Mouse (Mus musculus) heart, embryonic 10.5 days (tissue): Measurements from ENCODE around the gene Ptprt. TPM values are rescaled to one million over a fixed set of nuclear protein-coding genes. Genes with fewer than 3 reads are reported as not detected.

Source experiments
- DNase-seq: peaks from one replicate; pipeline ENCODE4 v3.0.0-alpha.2; 2017; ENCODE audit warnings: low spot score
- H3K27ac ChIP-seq: fragments of 300-500 bp; sonication (generic); 2 replicates; pipeline ENCODE4 v1.5.1; 2016; ENCODE audit warnings: mild to moderate bottlenecking
- H3K27me3 ChIP-seq: fragments of 300-500 bp; sonication (generic); 2 replicates; pipeline ENCODE4 v1.6.1; 2016; ENCODE audit warnings: mild to moderate bottlenecking; ENCODE audit not compliant: poor library complexity, insufficient read depth, severe bottlenecking
- H3K36me3 ChIP-seq: fragments of 300-500 bp; sonication (generic); 2 replicates; pipeline ENCODE4 v1.6.1; 2016; ENCODE audit warnings: mild to moderate bottlenecking, moderate library complexity
- H3K4me1 ChIP-seq: fragments of 300-500 bp; sonication (generic); 2 replicates; pipeline ENCODE4 v1.6.1; 2016; ENCODE audit warnings: mild to moderate bottlenecking
- H3K4me3 ChIP-seq: fragments of 300-500 bp; sonication (generic); 2 replicates; pipeline ENCODE4 v1.5.1; 2016; ENCODE audit warnings: mild to moderate bottlenecking, moderate library complexity
- H3K9me3 ChIP-seq: fragments of 300-500 bp; sonication (generic); 2 replicates; pipeline ENCODE4 v1.6.1; 2016; ENCODE audit warnings: mild to moderate bottlenecking, moderate library complexity
- WGBS: fragments of 180-500 bp; shearing (Covaris S2); methylation state at CpG from one replicate; pipeline ENCODE4 v1.1.7; 2016; 5-methylcytosine and 5-hydroxymethylcytosine counted together
- polyA plus RNA-seq: library from polyadenylated mRNA; unstranded; fragments of >200 nt; fragmentation: Nextera tagmentation; extraction: Ambion mirVana; gene quantifications from 2 replicates; pipeline ENCODE4 v1.2.1, GENCODE M21; 2016

Gene Ptprt
- polyA plus RNA-seq, 1 experiment from 2014 or later = 0.51 TPM

DNA sequence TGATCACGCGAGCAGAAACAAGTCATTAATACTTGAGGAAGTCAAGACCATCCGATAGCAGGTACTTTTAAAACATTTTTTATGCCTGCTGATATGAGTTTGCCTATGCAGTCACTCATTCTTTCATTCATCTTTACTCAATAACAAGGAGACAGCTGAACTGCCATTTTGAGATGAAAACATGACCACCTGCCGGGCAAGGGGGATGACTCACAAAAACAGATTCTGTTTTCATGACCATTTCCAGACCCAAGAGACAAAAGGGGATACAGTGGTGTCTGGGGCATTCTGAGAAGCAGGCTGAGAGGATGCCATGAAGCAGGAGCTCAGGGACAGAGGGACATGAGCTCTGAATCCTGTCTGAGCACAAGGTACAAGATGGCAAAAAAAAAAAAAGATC is 6.5 kb downstream of the Ptprt start:
- Histone ChIP-seq H3K4me3 (no peak overlapping the region), H3K27me3 (peaks cover 25% of the 10 kb centered on the region), H3K36me3 (no peaks in the 10 kb centered on the region), H3K27ac (no peak overlapping the region), H3K9me3 (no peaks in the 10 kb centered on the region), H3K4me1 (no peaks in the 10 kb centered on the region)
- WGBS = 85% methylated on average over 4 of the region's 4 CpGs
- DNase-seq = no peak

DNA sequence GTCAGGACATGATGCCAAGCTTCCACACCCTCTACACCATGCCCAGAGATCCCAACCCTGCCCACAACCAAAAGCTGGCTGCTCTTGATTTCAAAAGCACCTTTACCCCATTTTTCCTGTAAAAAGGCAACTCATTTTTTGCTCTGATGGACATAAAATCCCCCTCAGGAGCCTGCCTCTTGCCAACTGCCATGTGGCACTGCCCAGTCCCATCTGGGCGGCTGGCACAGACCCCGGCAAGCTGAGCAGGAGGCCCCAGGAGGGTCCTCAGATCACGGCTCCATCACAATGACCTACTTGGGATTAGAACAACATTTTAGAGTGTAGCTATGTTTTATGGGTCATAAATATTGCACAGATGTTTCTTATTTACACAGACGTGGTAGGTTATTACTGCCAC is 22.3 kb downstream of the Ptprt start:
- no peak for DNase-seq
- Histone ChIP-seq H3K4me1 (0 out of 2 replicates have a peak, but pooled peaks cover 4% of the 10 kb centered on the region), H3K27ac (no peak overlapping the region), H3K27me3 (no peaks in the 10 kb centered on the region), H3K36me3 (no peaks in the 10 kb centered on the region), H3K4me3 (no peak overlapping the region), H3K9me3 (no peaks in the 10 kb centered on the region)
- 79% methylated on average over 4 of the region's 4 CpGs for whole genome bisulfite sequencing

DNA sequence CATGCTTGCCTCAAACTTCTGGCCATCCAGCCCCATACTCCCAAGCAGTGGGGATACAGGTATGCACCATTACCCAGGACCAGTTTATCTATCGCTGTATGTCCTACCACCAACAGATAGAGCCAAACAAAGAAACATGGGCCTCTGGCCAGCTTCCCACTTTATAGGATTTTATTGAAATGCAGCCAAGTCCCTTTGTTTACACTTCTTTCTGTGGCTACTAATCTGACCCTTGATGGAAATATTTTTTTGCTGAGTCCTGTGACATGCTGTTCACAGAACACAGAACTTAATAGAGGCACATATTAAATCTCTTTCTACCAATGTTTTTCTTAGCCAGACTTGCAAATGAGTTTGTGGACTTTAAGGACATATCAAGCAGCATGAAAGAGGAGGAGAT is 23.4 kb downstream of the Ptprt start:
- H3K9me3 ChIP-seq = no peaks in the 10 kb centered on the region
- 0 out of 2 replicates have a peak, but pooled peaks cover under 1% of the 10 kb centered on the region for H3K4me1 ChIP-seq
- H3K36me3 ChIP-seq = no peaks in the 10 kb centered on the region
- H3K27me3 ChIP-seq = no peaks in the 10 kb centered on the region
- no peak overlapping the region for H3K4me3 ChIP-seq
- DNase-seq = no peak
- 70% methylated on average over 1 of the region's 1 CpGs for WGBS
- H3K27ac ChIP-seq = no peak overlapping the region

DNA sequence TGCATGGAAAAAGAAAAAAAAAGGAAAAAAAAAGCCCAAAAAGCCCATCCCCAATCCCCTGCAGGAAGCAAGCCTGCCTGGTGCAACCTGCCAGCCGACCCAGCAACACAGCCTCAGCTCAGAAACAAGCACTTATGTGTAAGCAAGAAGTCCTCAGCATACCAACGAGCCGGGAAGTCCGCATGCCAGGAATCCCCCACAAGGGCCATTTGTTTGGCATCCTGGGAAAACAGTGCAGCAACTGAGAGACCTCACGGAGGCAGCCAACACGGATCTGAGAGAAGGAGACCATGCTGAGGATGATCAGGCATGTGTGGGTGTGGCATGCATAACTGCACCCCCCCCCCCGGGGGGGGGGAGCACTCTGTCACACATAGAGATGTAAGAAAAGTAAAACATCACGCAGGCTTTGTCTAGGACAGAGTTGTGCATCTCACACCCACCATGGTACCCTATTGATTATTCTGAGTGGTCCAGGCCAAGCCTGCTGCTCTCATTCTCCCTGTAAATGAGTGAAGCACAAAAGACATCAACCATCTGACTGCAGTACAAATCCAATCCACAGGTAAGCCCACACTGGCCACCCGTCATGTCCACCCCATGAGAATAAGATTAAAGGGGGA is 24.4 kb downstream of the Ptprt start:
- Histone ChIP-seq H3K4me1 (no peaks in the 10 kb centered on the region), H3K27me3 (no peaks in the 10 kb centered on the region), H3K4me3 (no peak overlapping the region), H3K36me3 (no peaks in the 10 kb centered on the region), H3K27ac (no peak overlapping the region), H3K9me3 (no peaks in the 10 kb centered on the region)
- WGBS = 49% methylated on average over 9 of the region's 9 CpGs
- DNase-seq = no peak

DNA sequence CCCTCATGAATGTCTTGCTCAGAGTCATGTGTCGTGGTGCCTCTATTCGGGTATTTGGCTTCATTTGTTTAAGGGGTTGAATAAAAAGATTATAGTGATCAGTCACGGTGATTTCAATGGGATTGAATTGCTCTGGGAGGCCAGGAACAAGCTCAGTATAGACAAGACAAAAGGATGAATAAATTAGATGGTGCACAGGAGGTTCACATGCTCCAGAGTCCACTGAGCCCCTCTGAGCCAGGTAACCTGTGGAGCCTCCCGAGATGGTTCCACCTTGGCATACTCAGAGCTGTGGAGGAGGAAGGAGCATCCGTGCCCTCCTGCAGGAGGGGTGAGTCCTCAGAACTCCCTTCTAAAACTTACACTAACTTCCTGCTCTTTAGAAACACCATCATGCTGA is 26.0 kb downstream of the Ptprt start:
- Histone ChIP-seq H3K27me3 (no peaks in the 10 kb centered on the region), H3K4me3 (no peak overlapping the region), H3K27ac (no peak overlapping the region), H3K9me3 (no peaks in the 10 kb centered on the region), H3K36me3 (no peaks in the 10 kb centered on the region), H3K4me1 (no peaks in the 10 kb centered on the region)
- 84% methylated on average over 5 of the region's 5 CpGs for whole genome bisulfite sequencing
- DNase-seq = no peak

DNA sequence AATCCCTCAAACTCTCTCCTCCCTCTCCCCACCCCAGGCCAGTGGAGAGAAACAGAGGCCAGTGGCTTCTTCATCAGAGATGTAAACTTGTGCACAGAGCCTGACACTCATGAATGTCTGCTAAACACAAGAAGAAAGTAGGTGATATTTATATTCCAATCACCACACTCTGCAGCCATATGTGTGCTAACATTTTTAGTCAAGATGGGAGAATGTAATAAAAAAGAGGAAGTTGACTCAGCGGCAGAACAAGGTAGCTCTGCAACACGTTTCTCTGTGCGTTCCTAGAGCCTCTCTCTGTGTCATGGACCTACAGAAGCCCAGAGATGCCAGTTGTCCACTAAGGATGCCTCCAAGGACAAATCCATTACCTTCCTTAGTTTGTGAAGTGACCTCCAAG is 34.9 kb downstream of the Ptprt start:
- 91% methylated on average over 3 of the region's 3 CpGs for WGBS

DNA sequence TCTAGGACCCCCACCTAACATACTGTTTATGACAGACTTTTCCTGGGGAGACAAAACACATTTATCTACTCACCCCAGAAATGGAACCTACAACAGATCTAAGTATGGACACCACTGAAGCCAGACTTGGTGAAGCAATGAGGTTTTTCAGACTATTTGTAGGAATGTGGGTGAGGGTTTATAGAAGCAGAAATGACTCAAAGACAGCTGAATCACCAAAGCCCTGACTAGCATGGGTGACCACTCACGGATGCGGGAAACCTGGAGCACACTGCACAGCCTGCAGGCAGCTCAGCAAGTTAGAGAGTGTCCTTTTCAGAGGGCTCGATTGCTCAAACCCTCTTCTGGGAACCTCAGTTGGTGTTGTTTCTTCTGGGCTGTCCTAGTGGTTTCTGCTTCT is 36.2 kb downstream of the Ptprt start:
- H3K9me3 ChIP-seq = no peaks in the 10 kb centered on the region
- H3K27me3 ChIP-seq = no peaks in the 10 kb centered on the region
- WGBS = 83% methylated on average over 3 of the region's 3 CpGs
- no peaks in the 10 kb centered on the region for H3K4me1 ChIP-seq
- no peak overlapping the region for H3K4me3 ChIP-seq
- H3K36me3 ChIP-seq = no peaks in the 10 kb centered on the region
- DNase-seq = no peak
- H3K27ac ChIP-seq = no peak overlapping the region

More for the DNA sequence above, 34.9 kb downstream of the Ptprt start:
- no peak for DNase-seq
- Histone ChIP-seq H3K27ac (no peak overlapping the region), H3K9me3 (no peaks in the 10 kb centered on the region), H3K27me3 (no peaks in the 10 kb centered on the region), H3K36me3 (no peaks in the 10 kb centered on the region), H3K4me1 (no peaks in the 10 kb centered on the region), H3K4me3 (no peak overlapping the region)

DNA sequence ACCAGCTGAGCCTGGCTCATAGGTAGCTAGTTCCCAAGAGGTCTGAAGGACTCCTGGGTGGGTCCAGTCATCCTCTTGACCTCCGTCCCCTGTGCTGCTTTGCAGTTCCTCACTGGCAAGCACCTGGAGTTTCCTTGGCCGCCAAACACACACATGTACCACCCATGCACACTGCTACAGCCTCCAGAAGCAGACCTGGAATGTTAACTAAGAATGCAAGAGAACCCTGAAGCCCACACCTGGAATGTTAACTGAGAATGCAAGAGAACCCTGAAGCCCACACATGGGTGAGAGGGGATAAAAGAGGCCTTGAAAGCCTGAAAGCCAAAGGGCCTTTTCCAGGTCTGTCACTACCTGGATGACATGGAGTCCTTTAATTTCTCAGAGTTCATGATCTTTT is 46.7 kb downstream of the Ptprt start:
- Histone ChIP-seq H3K27ac (no peak overlapping the region), H3K4me3 (no peak overlapping the region), H3K27me3 (no peaks in the 10 kb centered on the region), H3K36me3 (no peaks in the 10 kb centered on the region), H3K9me3 (no peaks in the 10 kb centered on the region), H3K4me1 (no peaks in the 10 kb centered on the region)
- DNase-seq = no peak
- WGBS = 65% methylated on average over 2 of the region's 2 CpGs

DNA sequence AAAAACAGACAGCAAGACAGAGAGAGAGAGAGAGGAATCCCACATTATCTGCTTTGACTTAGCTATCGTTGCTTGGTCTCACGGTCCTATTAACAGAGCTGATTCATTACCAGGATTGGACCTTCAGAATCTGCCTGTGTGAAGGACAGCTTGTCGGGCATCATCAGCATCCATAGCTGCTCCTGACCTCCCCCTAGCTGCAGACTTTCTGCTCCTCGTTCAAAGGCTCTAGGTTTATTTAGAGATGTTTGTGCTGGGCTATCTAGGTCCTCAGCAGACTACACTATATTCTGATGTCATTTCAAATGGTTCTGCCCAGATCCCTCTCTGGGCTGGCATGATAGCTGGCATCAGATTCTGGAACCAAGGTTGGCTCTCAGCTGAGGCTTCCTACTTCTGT is 47.5 kb downstream of the Ptprt start:
- no peaks in the 10 kb centered on the region for H3K27me3 ChIP-seq
- 64% methylated on average over 4 of the region's 4 CpGs for WGBS
- H3K9me3 ChIP-seq = no peaks in the 10 kb centered on the region
- H3K4me3 ChIP-seq = no peak overlapping the region
- H3K27ac ChIP-seq = no peak overlapping the region
- DNase-seq = no peak
- H3K36me3 ChIP-seq = no peaks in the 10 kb centered on the region
- H3K4me1 ChIP-seq = no peaks in the 10 kb centered on the region

DNA sequence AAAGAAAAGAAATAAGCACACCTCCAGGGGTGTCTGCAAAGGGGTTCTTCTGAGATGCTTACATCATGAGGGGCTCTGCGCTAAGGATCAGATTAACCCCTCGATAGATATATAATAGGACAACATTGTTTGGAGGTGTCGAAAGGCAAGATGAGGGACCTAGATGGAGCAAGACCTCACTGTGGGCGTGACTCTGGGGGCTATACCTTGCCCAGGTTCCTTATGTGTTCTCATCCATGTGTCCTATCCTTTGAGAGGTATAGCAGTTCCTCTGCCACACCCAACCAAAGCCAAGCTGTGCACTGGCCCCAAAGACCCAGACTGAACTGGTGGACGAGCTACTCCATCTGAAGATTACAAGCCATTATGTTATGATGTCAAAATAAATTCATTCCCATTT is 58.2 kb downstream of the Ptprt start:
- no peak overlapping the region for H3K4me3 ChIP-seq
- no peaks in the 10 kb centered on the region for H3K9me3 ChIP-seq
- 88% methylated on average over 5 of the region's 5 CpGs for WGBS
- no peaks in the 10 kb centered on the region for H3K36me3 ChIP-seq
- H3K27me3 ChIP-seq = no peaks in the 10 kb centered on the region
- no peaks in the 10 kb centered on the region; the same call in 1 of the 2 replicates for H3K4me1 ChIP-seq
- no peak overlapping the region for H3K27ac ChIP-seq
- no peak for DNase-seq

DNA sequence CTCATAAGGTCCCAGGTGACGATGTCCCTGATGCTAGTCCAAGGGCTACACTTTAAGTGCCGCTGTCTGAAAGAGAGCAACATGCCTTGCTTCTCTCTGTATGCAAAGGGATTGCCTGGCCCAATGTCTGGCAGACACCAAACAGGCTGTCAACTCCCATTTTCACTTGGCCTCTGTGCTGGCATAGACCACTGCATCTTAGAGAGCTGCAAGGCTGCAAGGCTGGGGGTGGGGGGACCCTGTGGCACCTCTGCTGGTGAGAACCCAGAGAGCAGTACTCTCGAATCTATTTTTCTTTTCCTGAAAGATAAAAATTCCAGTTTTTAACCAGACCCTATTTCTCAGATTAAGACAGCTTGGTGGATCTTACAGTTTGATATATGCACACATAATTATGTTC is 69.6 kb downstream of the Ptprt start:
- 86% methylated on average over 3 of the region's 3 CpGs for WGBS
- Histone ChIP-seq H3K36me3 (no peaks in the 10 kb centered on the region), H3K4me3 (no peak overlapping the region), H3K4me1 (no peaks in the 10 kb centered on the region), H3K27me3 (no peaks in the 10 kb centered on the region), H3K9me3 (no peaks in the 10 kb centered on the region), H3K27ac (no peak overlapping the region)
- DNase-seq = no peak

DNA sequence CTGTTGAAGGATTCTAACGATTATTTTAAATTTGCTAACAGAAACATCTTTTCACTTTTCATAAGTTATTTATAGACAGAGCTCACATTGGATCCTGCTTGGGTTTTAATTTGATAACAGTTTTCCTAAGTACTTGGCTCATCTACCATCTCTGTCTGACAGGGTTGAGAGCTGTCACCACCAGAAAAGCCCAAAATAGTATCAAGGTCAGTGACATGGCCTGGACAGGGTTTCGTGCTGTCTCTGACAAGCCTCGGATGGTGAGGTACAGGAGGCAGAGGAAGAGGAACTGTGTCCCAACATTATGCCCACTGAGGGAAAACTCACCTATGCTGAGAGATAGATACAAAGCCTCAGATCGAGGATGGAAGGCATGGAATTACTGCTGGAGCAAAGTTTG is 79.3 kb downstream of the Ptprt start:
- no peak for DNase-seq
- Histone ChIP-seq H3K36me3 (no peaks in the 10 kb centered on the region), H3K9me3 (no peaks in the 10 kb centered on the region), H3K27me3 (no peaks in the 10 kb centered on the region), H3K27ac (peak overlapping the region; percentile 59), H3K4me1 (peaks cover 11% of the 10 kb centered on the region), H3K4me3 (no peak overlapping the region)
- 37% methylated on average over 4 of the region's 4 CpGs for WGBS

DNA sequence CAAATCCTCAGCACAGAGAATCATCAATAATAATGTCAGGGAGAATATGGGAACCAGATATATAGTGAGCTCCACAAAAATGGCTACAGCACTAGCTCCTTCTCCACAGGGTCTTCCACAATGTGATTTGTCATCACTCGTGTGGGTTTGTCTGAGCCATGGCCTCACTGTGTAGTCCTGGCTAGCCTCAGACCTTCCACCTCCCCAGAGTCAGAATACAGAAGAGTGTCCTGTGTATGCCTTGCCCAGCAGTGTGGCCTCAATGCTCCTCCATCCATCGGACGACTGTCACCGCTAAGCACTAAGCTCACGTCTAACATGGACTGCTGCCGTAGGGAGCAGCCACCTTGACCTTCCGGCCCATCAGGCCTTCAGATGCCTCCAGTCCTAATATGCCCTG is 83.1 kb downstream of the Ptprt start:
- no peak overlapping the region for H3K4me3 ChIP-seq
- H3K36me3 ChIP-seq = no peaks in the 10 kb centered on the region
- H3K4me1 ChIP-seq = peaks cover 11% of the 10 kb centered on the region
- no peaks in the 10 kb centered on the region for H3K27me3 ChIP-seq
- WGBS = 90% methylated on average over 7 of the region's 7 CpGs
- no peak overlapping the region for H3K27ac ChIP-seq
- H3K9me3 ChIP-seq = no peaks in the 10 kb centered on the region
- DNase-seq = no peak

DNA sequence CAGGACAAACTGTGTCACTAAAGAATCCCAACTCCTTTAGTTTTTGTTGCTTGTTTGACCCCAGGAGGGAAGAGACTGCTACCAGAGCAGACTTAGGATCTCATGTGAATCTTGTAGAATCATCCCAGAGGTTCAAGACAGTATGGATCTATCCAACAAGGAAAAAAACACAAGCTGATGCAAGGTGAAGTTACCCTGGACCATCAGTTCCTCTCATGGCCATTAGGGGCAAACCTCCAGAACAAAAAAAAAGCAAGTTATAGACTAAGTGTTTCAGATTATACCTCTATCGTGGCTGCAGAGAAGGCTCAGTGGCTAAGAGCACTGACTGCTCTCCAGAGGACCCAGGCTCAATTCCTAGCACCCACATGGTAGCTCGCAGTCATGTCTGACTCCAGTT is 88.1 kb downstream of the Ptprt start:
- H3K4me1 ChIP-seq = no peaks in the 10 kb centered on the region
- no peaks in the 10 kb centered on the region for H3K27me3 ChIP-seq
- DNase-seq = no peak
- H3K27ac ChIP-seq = no peak overlapping the region
- no peak overlapping the region for H3K4me3 ChIP-seq
- H3K36me3 ChIP-seq = no peaks in the 10 kb centered on the region
- WGBS = 69% methylated on average over 2 of the region's 2 CpGs
- H3K9me3 ChIP-seq = no peaks in the 10 kb centered on the region
